Mouse (Mus musculus): Measurements from ENCODE around the gene Nthl1.
"Not testable (repeated sequence)": the region's sequence is repeated elsewhere in the genome, so short reads cannot be mapped to it uniquely, and the experiment has no call there.

The Nthl1 gene

DNA sequence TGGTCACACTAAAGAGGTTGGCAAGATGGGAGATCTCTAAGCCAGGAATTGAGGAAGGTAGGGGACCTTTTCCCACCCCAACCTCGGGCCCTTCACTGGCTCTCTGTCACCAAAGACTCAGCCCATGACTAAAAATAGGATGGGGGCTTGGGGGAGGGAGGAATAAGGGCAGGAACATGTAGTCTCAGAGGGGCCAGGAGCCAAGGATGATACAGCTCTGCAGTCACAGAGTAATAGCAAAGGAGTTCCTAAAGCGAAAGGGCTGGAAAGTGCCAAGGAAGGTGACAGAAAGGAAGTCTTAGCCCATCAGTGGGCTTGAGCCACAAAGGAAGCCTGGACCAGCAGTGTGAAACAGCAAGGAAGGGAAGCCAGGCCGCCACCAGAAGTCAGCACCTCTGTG, 19.4 kb downstream of the Nthl1 start:
- DNase-seq: no peak

DNA sequence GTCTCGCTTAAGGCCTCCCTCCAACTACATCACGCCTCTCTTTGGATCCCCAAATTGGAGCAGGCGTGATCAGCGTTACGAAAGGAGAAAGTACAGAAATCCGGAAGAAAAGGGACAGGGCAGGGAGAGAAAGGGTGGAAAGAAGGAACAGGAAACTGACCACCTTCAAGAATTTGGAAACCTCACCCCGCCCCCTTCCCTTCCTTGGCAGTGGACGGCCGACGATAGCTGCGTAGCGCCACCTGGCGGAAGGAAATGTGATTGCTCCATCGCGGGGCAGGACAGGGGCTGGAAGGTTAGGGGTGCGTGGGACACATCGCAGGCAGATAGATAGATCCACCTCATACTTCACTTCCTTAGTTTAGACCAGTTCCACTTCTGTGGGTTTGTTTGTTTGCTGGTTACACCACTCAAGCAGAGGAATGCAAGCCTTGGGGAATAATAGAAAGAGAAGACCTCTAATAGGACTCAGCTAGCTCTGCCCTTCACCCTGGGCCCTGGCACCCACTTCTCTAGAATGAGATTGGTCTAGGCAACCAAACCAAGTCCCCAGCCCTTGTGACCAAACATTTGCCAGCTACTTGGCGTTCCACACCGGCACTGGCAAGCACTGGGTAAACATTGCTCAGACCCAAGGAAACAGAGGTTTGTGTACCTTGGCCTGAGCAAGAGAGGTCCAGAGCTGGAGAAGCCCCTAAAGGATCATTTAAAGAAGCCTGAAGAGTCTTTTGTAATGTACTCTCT, 21.7 kb downstream of the Nthl1 start:
- peak; percentile 85 for DNase-seq

DNA sequence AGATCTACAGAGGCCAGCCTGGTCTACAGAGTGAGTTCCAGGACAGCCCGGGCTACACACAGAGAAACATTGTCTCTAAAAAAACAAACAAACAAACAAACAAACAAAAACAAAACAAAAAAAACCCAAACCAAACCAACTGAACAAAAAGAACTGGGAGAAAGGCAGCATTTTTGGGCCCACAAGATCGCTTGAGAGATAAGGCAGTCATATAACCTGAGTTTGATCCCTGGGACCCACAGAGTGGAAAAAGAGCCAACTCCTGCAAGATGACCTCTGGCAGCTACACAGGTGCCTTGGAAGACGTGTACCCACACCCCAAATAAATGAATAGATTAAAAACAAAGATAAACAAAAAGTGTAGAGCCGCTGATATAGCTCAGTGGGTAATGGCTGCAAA, 22.5 kb downstream of the Nthl1 start:
- DNase-seq: no peak

DNA sequence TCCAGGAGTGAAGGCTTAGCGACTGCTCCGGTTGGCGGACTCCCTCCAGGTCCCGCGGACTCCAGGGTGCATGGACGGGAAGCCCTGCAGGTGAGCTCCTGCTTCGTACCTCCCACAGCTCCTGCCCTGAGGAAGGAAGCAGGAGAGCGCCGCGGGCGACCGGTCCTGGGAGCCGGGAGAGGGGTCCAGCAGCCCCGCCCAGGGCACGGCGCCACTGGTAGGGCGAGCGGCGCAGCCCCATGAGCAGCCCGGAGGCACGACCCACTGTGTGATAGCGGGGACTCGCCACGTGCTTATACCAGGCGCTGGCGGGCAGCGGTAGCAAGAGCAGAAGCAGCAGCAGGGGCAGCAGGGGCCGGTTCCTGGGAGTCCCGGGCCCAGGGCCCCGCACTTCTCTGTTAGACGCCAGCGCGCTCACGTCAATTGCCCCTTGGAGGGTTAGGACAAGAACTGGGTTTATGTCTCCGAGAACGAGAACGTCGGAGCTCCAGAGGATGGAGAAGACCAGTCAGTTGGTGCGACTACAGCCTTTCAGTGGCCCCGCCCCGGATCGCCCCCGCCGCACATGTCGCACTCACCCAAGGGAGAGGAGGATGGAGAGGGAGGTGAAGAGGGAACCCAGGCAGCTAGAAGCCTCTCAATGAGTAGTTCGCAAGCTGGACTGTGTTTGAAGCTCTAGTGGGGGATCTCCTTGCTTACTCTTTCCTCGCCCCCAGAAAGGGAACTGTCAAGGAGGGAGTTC, 25.7 kb downstream of the Nthl1 start, which contains the start of gene Npw:
Gene Npw (minus strand): TSS at position 441 of the 742 bp plus-strand sequence.
- DNase-seq: peak; percentile 43

DNA sequence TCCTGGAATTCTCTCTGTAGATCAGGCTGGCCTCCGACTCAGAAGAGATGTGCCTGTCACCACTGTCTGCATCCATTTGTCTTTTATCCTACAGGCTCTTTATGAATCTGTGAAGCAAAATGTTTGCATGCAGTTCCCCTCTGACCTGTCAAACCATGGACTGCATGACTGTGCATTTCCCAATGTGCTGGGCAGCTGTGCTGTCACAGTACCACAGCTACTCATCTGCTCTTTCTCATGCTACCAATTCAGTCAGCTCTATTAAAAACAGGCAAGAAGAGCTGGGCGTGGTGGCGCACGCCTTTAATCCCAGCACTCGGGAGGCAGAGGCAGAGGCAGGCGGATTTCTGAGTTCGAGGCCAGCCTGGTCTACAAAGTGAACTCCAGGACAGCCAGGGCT, 34.5 kb downstream of the Nthl1 start:
- DNase-seq: not testable (repeated sequence)

DNA sequence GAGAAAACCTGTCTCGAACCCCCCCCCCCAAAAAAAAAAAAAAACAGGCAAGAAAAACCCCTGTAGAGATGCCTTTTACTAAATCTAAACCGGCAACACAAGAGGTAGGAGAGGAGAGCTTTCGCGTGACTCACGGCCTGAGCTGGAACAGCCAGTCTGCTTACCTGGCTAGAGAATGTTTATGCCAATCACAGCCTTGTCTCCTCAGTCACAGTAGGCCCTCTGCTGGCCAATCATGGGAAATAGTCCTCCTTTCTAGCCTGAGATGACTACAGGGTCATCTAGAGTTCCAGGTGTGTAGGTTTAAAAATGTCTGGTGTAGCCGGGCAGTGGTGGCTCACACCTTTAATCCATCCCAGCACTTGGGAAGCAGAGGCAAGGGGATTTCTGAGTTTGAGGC, 34.9 kb downstream of the Nthl1 start:
- peak; percentile 77 for DNase-seq

DNA sequence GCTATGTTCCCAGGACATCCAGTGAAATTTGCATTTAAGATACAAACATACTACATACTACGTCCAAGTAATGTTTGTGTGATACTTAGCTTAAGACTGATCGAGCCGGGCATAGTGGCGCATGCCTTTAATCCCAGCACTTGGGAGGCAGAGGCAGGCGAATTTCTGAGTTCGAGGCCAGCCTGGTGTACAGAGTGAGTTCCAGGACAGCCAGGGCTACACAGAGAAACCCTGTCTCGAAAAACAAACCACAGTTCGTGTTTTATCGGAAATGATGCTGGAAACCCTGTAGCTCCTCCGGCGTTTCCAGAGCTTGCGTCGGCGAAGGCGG, 36.7 kb downstream of the Nthl1 start:
- not testable (repeated sequence) for DNase-seq

DNA sequence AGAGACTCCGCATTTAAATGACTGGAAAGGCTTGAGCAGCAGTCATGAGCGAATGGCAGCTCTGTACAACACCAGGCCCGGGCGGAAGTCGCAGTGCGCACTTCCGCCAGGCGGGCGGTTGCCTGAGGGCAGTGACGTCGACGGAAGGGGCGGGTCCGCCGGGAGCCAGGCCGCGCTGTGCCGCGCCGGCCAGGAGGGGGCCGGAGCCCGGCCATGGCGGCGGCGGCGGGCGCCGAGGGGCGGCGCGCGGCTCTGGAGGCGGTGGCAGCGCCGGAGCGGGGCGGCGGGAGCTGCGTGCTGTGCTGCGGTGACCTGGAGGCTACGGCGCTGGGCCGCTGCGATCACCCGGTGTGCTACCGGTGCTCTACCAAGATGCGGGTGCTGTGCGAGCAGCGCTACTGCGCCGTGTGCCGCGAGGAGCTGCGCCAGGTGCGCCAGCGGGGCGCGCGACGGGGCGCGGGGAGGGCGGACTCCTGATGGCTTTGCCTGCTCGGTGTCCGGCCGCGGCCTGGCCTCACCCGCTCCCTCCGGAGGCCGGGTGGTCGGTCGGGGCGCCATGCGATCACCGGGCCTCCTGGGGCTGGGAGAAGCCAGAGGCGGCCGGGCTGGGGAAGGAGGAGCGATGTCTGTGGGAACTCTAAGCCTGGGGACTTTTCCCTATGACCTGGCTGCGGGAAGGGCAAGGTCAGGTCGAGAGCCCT, 37.2 kb downstream of the Nthl1 start, which contains the start of gene Zfp598:
Gene Zfp598 (plus strand): TSS at position 143 of the 701 bp plus-strand sequence.
- peak; percentile 98 for DNase-seq

DNA sequence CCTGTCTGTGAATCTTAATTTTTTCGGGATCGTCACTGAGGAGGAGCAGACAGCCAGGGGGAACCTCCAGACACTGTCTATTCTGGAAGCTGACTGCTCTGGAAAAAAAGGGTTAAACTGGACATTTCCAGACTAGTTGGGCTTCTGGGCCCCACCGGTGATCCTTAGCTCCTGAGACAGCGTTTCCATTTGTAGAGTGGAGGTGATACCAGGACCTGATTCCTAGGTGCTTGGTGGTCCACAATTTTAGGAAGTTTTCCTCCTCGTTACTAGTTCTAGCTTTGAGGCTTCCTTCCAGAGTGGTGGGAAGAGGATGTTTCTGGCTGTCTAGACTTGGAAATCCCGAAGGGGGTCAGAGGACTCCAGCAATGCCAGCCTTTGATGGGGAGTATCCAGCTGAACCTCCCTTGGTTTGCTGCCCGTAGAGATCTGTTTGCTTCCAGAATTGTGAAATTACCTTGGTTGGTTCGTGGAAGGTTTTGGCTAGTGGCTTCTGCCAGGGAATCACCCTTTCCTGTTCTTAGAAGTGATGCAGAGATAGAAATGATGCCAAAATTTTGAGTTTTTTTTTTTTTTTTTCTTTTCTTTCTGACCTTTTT, 37.9 kb downstream of the Nthl1 start:
- DNase-seq: no peak

DNA sequence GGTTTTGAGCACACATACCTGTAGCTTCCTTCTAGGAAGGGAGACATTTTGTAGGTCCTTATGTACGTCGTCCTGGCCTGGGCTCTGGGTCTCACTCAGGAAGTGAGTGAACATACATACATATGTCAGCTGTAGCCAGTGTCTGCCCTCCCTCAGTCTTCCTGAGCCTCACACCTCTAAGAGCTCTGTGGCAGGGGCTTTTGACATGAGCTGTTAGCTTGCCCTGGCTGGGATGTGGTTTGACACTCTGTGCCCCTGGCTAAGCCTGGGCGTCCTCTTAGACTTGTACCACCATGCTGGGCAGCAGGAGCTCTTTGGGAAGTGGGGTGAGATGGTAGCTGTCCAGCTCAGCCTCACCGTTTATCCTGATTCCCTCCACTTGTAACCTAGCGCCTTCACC, 38.9 kb downstream of the Nthl1 start:
- no peak for DNase-seq

DNA sequence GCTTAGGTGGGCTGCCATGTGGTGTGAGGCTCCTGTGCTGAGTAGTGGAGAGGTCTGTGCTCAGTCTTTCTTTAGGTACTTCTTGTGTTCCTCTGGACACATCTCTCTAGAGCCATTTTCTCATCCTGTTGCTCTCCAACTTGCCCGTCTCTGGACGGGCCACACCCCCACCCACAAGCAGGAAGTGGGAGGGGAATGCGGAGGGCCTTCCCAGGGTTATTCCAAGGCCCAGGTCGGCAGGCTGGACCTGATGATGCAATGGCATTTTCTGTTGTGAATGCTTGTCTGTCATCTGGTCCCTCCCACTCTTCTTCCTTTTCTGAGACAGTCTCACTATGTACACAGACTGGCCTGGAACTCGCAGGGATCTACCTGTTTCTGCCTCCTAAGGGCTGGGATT, 39.7 kb downstream of the Nthl1 start:
- peak; percentile 74 for DNase-seq

DNA sequence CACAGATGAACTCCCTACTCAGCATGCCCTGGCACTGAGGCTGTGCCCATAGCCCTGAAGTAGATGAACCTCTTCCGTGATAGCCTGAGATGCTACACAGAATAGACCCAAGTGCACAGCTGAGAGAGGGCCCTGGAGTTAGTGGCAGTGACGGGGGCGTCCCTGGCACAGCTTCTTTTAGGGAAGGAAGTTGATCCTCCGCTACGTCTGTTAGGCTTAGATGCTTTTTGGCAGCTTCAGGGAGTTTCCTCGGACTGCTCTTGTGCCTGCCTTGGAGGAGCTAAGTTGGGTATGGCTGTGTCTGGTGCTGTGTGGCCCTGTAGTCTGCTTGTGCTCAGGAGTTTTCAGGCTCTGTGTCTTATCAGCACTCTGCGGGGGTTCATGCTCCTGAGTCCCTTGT, 41.8 kb downstream of the Nthl1 start:
- no peak for DNase-seq

DNA sequence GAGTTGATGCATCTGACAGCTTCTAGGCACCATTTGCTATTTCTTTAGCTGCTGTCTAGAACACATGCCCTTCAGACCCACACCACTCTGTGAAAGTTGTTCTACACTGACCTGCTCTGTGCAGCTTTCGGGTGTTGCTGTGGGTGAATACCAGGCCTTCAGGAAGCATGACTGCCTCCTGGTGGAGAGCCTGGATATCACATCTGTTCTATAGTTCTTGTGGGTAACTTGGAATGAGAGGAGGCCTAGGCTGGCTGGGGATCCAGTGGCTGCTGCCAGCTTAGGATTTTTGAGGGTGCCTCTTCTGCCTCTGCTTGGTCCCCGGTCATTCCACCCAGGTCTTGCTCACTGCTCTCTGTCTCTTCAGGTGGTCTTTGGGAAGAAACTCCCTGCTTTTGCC, 43.7 kb downstream of the Nthl1 start:
- DNase-seq: peak; percentile 75

DNA sequence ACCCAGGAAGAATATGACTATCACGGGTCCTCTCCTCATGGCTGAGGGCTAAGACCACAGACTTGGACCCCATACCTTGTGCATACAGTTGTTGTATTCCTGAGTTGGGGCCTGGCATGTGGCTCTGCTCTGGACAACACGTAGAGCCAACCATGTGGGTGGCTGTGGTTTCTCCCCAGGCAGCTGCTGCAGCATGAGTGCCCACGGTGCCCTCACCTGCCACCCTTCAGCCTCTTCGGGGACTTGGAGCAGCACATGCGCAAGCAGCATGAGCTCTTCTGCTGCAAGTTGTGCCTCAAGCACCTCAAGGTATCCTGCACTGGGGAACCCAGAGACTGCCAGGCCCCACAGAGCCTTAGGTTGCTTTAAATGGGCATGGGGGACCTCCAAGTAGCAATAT, 44.4 kb downstream of the Nthl1 start:
- no peak for DNase-seq

DNA sequence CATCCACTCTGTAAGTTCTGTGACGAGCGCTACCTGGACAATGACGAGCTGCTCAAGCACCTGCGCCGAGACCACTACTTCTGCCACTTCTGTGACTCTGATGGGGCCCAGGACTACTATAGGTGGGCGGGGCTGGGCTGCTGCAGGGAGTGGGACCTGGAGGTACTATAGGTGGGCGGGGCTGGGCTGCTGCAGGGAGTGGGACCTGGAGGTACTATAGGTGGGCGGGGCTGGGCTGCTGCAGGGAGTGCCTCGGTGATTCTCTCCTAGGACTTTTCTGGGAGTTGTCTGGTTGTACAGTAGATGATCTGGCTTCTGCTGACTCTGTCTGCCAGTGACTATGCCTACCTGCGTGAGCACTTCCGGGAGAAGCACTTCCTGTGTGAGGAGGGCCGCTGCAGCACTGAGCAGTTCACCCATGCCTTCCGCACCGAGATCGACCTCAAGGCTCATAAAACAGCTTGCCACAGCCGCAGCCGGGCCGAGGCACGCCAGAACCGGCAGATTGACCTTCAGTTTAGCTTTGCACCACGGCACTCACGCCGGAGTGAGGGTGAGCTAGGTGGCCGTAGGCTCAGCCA, 45.1 kb downstream of the Nthl1 start:
- DNase-seq: no peak

DNA sequence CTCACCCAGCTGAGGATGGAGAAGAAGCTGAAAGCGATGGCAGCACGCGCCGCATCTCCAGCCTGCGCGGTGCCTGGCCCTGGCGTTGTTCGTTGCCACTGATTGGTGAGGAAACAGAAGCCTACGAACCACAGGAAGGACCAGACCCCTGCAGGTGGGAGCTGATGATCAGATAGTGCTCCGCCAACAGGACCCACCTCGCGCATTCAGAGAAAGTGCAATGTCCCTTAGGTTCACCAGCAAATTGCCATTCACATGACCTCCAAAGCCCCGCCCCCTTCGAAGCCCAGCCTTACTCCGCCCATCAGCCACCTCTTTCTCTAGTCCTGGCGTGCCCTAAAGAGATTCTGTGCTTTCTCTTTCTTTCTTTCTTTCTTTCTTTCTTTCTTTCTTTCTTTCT, 54.0 kb downstream of the Nthl1 start:
- peak; percentile 53 for DNase-seq

DNA sequence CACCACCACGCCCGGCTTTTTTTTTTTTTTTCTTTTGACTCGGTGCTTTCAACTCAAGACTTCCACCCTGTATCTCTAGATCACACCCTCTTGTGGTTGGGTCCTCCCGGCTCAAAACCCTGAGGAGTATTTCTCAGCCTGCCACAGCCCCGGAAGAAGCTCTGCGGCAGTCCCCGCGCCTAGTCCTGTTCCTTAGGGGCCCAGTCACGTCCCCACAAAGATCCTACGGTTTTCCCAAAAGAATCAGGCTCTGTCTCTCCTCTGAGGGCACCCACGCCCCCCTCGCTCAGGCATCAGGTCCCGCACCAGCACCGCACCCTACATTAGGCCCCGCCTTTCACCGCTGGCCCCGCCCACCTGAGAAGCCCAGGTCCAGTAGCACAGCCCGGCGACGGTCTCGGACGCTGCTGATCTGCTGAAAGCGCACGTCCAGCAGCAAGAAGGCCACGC, 54.7 kb downstream of the Nthl1 start:
- peak; percentile 72 for DNase-seq

DNA sequence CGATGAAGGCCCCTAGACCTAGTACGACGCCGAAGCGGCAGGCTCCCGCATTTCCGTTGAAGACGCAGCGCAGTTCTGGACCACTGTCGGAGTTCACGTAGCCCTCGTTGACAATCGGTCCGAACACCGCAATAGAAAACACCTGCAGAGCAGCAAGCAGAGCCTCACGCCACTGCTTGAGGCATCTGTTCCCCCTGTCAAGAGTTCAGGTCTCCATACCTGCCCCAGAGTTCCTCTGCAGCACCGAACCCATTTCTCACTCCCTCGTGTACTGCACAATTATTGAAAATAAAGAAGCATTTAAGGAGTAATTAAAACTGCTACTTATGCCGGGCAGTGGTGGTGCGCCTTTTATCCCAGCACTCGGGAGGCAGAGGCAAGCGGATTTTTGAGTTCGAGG, 55.1 kb downstream of the Nthl1 start:
- no peak for DNase-seq
